Mouse (Mus musculus) hindbrain, embryonic 11.5 days (tissue): ENCODE data around the gene Alkbh4. TPM values are rescaled to one million over a fixed set of nuclear protein-coding genes. Genes with fewer than 3 reads are reported as not detected.
"Not testable (repeated sequence)": the region's sequence is repeated elsewhere in the genome, so short reads cannot be mapped to it uniquely, and the experiment has no call there.

Experiments
- ATAC-seq: fragments of 200-750 bp; cut with Nextera tagmentation; 2 replicates; pipeline ENCODE4 v1.8.0; 2017; ENCODE audit warnings: mild to moderate bottlenecking, moderate TSS enrichment, moderate library complexity; ENCODE audit not compliant: low FRiP score
- DNase-seq: peaks from one replicate; pipeline ENCODE4 v3.0.0-alpha.2; 2015; ENCODE audit warnings: low spot score
- H3K27ac ChIP-seq: fragments of 300-500 bp; sonication (generic); 2 replicates; pipeline ENCODE4 v1.5.1; 2014; ENCODE audit warnings: mild to moderate bottlenecking, low read depth, low read length
- H3K27me3 ChIP-seq: fragments of 300-500 bp; sonication (generic); 2 replicates; pipeline ENCODE4 v1.6.1; 2014; ENCODE audit warnings: mild to moderate bottlenecking, low read length, moderate library complexity, mixed read lengths; ENCODE audit not compliant: control insufficient read depth, insufficient read depth
- H3K36me3 ChIP-seq: fragments of 300-500 bp; sonication (generic); 2 replicates; pipeline ENCODE4 v1.6.1; 2014; ENCODE audit warnings: mild to moderate bottlenecking, low read length, moderate library complexity, mixed read lengths; ENCODE audit not compliant: control insufficient read depth, insufficient read depth
- H3K4me1 ChIP-seq: fragments of 300-500 bp; sonication (generic); replicated peaks from 2 replicates; pipeline ENCODE4 v1.6.1; 2014; ENCODE audit warnings: low read length, mixed read lengths; ENCODE audit not compliant: control insufficient read depth, insufficient read depth
- H3K4me2 ChIP-seq: fragments of 300-500 bp; sonication (generic); replicated peaks from 2 replicates; pipeline ENCODE4 v1.6.1; 2014; ENCODE audit warnings: mild to moderate bottlenecking, low read depth, low read length
- H3K4me3 ChIP-seq: fragments of 300-500 bp; sonication (generic); 2 replicates; pipeline ENCODE4 v1.5.1; 2014; ENCODE audit warnings: low read depth, low read length
- H3K9ac ChIP-seq: fragments of 300-500 bp; sonication (generic); 2 replicates; pipeline ENCODE4 v1.6.1; 2014; ENCODE audit warnings: low read depth, low read length
- H3K9me3 ChIP-seq: fragments of 300-500 bp; sonication (generic); 2 replicates; pipeline ENCODE4 v1.6.1; 2016; ENCODE audit warnings: low read length; ENCODE audit not compliant: control insufficient read depth
- WGBS: fragments of 180-500 bp; shearing (Covaris S2); extraction: QIAGEN DNeasy Blood & Tissue Kit; methylation state at CpG from one replicate; pipeline ENCODE4 v1.1.7; 2014; 5-methylcytosine and 5-hydroxymethylcytosine counted together
- polyA plus RNA-seq: library from polyadenylated mRNA; unstranded; fragments of >200 nt; fragmentation: Nextera tagmentation; extraction: Ambion mirVana; gene quantifications from 2 replicates; pipeline ENCODE4 v1.2.1, GENCODE M21; 2014

The Alkbh4 gene
- polyA plus RNA-seq, 1 experiment from 2014 or later, result 18.8 TPM

DNA sequence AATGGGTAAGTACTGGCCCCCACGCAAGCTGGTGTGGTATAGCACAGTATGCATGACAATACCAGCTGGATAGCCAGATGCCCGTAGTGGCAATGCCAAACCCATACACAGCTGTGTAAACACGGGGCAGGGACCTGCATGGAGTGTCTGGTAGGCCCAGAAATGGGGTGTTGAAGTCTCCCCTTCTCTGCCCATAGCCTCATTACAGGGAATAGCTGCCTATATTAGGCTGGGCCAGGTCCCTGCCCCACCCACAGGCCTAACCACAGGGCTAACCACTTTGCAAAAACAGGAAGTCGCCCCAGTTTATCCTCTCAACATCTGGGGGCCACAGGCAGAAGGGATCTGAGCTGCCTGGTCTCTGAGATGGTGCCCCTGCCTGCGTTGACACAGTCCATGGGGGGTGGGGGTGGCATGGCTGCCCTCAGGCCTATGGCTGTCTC is 13.2 kb downstream of the Alkbh4 start:
- H3K36me3 ChIP-seq, DNase-seq, H3K9ac ChIP-seq, H3K4me2 ChIP-seq, H3K4me3 ChIP-seq, H3K27ac ChIP-seq, ATAC-seq, H3K4me1 ChIP-seq, H3K9me3 ChIP-seq, H3K27me3 ChIP-seq: not testable (repeated sequence)
- 68% methylated on average over 5 of the region's 5 CpGs for WGBS

DNA sequence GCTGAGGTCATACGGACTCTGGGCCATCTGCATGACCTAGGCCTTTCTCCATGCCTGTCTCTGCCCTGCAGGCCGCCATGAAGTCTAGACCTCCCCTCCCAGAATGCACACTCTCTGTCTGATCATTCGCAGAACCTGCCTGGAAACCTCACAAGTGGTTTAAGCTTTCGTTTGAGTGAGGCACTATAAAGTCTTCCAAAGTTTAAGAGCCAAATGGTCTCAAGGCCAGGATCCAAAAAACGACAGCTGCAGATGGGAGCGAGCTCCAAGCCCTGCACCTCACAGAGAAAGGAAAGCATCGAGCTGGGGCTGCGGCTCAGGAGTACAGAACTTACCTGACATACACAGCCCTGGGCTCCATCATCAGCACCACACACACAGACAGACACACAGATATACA is 16.4 kb downstream of the Alkbh4 start:
- H3K4me1 ChIP-seq, result no peaks in the 10 kb centered on the region
- H3K36me3 ChIP-seq, result no peaks in the 10 kb centered on the region
- no peaks in the 10 kb centered on the region for H3K9me3 ChIP-seq
- no peak overlapping the region for H3K9ac ChIP-seq
- ATAC-seq, result no peak
- no peak overlapping the region for H3K4me2 ChIP-seq
- 86% methylated on average over 8 of the region's 8 CpGs for WGBS
- no peak for DNase-seq
- no peak overlapping the region for H3K27ac ChIP-seq
- no peaks in the 10 kb centered on the region for H3K27me3 ChIP-seq
- no peak overlapping the region for H3K4me3 ChIP-seq

DNA sequence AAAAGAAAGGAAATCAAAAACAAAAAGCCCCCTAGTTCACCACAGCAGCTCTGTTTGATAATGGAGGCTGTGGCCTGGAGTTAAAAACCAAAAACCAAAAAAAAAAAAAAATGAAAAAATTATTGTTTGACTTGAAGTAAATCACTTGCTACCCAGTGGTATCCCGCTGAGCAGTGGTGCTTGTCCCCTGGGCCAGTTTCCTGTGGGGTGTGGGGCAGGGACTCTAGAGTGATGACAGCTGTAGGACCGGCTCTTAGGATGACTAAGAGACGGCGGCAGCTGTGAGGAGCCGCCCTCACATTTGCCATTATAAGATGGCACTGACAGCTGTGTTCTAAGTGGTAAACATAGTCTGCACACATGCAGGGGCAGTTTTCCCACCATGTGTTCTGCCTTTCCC is 19.5 kb downstream of the Alkbh4 start:
- no peak overlapping the region for H3K27ac ChIP-seq
- no peak overlapping the region for H3K9ac ChIP-seq
- H3K9me3 ChIP-seq, result no peaks in the 10 kb centered on the region
- H3K4me1 ChIP-seq, result no peaks in the 10 kb centered on the region
- no peaks in the 10 kb centered on the region for H3K36me3 ChIP-seq
- H3K27me3 ChIP-seq, result no peaks in the 10 kb centered on the region
- ATAC-seq, result no peak
- H3K4me2 ChIP-seq, result no peak overlapping the region
- H3K4me3 ChIP-seq, result no peak overlapping the region
- DNase-seq, result no peak
- WGBS, result 83% methylated on average over 5 of the region's 5 CpGs

DNA sequence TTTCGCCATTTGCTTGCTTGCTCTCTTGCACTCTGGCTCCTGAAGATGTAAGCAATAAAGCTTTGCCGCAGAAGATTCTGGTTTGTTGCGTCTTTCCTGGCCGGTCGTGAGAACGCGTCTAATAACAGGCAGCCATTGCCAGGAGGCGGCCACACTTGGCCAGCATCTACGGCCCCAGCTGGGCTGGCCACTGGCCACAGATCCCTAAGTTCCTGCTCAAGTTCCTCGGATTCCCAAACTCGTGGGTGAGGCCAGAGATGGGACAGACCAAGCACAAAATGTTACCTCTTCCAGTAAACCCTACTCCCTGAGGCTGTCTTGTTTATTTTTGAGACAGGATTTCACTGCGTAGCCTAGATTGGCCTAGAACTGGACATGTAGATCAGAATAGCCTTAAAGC is 24.1 kb downstream of the Alkbh4 start:
- H3K36me3 ChIP-seq, H3K9ac ChIP-seq, H3K4me3 ChIP-seq, H3K9me3 ChIP-seq, ATAC-seq, H3K4me2 ChIP-seq, H3K27ac ChIP-seq, H3K4me1 ChIP-seq, DNase-seq, H3K27me3 ChIP-seq: not testable (repeated sequence)
- WGBS, result 91% methylated on average over 11 of the region's 12 CpGs

DNA sequence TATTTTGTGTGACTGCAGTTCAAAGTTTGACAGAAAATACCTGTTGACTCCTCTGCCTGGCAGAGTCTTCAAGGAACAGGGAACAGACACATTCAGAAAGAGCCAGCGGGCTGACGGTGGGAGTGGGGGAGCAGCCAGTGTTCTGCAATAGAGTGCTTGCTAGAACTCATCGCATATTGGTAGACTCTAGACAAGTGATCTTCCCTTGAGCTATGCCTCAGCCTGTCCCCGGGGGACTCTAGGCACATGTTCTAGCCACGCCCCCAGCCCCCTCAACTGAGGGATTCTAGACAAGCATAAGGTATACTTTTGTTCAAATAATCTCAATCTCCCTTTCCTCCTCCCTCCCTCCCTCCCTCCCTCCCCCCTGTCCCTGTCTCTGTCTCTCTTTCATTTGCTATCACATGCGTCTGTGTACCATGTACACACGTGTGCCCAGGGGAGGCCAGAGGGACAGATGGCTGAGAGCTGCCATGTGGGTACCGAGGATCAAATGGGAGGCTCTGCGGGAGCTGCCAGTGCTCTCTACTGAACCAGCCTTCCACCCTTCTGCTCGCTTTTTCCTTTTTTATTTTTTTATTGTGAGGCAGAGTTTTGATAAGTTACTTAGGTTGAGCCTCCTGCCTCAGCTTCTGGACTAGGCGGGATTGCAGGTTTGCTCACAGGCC is 28.0 kb downstream of the Alkbh4 start:
- H3K4me3 ChIP-seq, result no peak overlapping the region
- ATAC-seq (no peak), DNase-seq (peak; percentile 9)
- 0 out of 2 replicates have a peak, but pooled peaks cover 2% of the 10 kb centered on the region for H3K4me1 ChIP-seq
- WGBS, result 82% methylated on average over 11 of the region's 11 CpGs
- H3K4me2 ChIP-seq, result no peak overlapping the region
- no peak overlapping the region for H3K27ac ChIP-seq
- H3K9me3 ChIP-seq, result no peaks in the 10 kb centered on the region
- no peaks in the 10 kb centered on the region for H3K36me3 ChIP-seq
- H3K27me3 ChIP-seq, result no peaks in the 10 kb centered on the region
- no peak overlapping the region for H3K9ac ChIP-seq

DNA sequence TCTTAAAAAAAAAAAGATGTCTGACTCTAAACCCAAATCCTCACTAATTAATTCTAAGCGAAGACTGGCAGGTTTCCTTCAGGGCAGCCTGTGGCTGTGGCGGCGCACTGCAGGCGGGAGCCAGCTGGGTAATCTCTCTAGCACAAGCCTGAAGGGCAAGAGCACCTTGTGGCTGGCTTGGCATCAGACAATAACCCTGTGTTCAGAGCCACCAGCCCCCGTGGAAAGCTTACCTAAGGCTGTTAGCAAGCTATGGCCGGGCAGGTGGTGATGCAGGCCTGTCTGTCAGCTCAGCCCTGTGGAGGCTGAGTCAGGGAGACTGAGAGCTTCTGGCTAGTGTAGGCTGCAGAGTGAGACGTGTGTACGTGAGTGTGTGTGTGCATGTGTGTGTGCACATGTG is 29.3 kb downstream of the Alkbh4 start:
- Histone ChIP-seq H3K27me3 (no peaks in the 10 kb centered on the region), H3K27ac (no peak overlapping the region), H3K9ac (no peak overlapping the region), H3K9me3 (no peaks in the 10 kb centered on the region), H3K4me2 (no peak overlapping the region), H3K4me1 (0 out of 2 replicates have a peak, but pooled peaks cover 4% of the 10 kb centered on the region), H3K4me3 (no peak overlapping the region), H3K36me3 (no peaks in the 10 kb centered on the region)
- no peak for DNase-seq
- 83% methylated on average over 8 of the region's 8 CpGs for WGBS
- no peak for ATAC-seq

DNA sequence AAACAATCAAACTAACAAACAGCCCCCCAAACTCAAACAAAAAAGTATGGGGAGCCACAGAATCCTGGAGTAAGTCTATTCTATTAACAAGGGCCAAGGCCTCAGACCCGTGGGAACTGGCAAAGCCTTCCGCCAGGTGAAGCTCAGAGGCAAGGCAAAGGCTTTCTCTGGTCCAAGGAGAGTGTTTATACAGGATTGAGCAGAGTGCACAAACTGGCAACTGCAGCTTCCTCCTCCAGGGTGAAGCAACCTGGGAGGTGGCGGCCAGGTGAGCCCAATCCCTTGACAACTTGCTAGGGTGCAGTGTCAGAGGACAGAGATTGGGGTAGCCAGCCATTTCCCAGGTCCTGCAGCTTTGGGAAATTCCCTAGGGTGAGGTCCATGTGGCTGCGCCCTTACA is 31.4 kb downstream of the Alkbh4 start:
- ATAC-seq (no peak), DNase-seq (no peak)
- Histone ChIP-seq H3K9me3 (no peaks in the 10 kb centered on the region), H3K27me3 (no peaks in the 10 kb centered on the region; the same call in 1 of the 2 replicates), H3K4me3 (no peak overlapping the region), H3K27ac (no peak overlapping the region), H3K9ac (no peak overlapping the region), H3K36me3 (no peaks in the 10 kb centered on the region), H3K4me2 (no peak overlapping the region), H3K4me1 (0 out of 2 replicates have a peak, but pooled peaks cover 4% of the 10 kb centered on the region)
- WGBS, result 87% methylated on average over 4 of the region's 4 CpGs

DNA sequence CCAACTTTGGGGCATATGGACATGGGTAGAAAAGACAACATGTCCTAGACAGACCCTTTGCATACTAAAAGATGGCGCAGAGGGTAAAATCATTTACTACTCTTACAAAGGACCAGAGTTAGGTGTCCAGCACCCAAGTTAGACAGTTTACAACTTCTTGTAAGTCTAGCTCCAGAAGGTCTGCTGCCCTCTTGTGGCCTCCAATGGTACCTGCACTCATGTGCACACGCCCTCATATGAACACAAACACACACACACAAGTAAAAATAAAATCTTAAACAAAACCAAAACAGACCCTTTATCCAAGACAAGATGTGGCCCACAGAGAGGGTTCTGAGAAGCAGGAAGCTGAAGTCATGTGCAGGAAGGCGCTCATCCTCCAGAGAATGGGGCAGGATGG is 32.1 kb downstream of the Alkbh4 start:
- 95% methylated on average over 3 of the region's 3 CpGs for WGBS
- H3K4me2 ChIP-seq, result no peak overlapping the region
- no peaks in the 10 kb centered on the region for H3K36me3 ChIP-seq
- no peak overlapping the region for H3K4me3 ChIP-seq
- DNase-seq, result no peak
- ATAC-seq, result no peak
- no peak overlapping the region for H3K9ac ChIP-seq
- H3K27ac ChIP-seq, result no peak overlapping the region
- no peaks in the 10 kb centered on the region for H3K9me3 ChIP-seq
- H3K4me1 ChIP-seq, result 0 out of 2 replicates have a peak, but pooled peaks cover 4% of the 10 kb centered on the region
- H3K27me3 ChIP-seq, result no peaks in the 10 kb centered on the region; the same call in 1 of the 2 replicates
